Mouse (Mus musculus): ENCODE measurements at regions not wholly inside any gene's neighbourhood (a gene's known extent, or its start where the extent isn't known, plus 50 kb on each side); places are given as distances from the start of the nearest gene placed in this dataset.

- TF ChIP-seq CTCF (IDR thresholded peaks at IDR 0.05; ENCODE audit: insufficient read depth, low read length), result no peak
- no peak for TF ChIP-seq POLR2A (IDR thresholded peaks at IDR 0.05; ENCODE audit: borderline replicate concordance, extremely low read depth, low read depth, low read length)
Observed at GRCm38 (mm10) chr3:144329117-144329516, 124.1 kb upstream of the Lmo4 start.
